Mouse (Mus musculus) hindbrain, embryonic 13.5 days (tissue): ENCODE data around the gene Espnl. TPM values are rescaled to one million over a fixed set of nuclear protein-coding genes. Genes with fewer than 3 reads are reported as not detected.

Experiments
- polyA plus RNA-seq: library from polyadenylated mRNA; unstranded; fragments of >200 nt; fragmentation: Nextera tagmentation; extraction: Ambion mirVana; gene quantifications from 2 replicates; pipeline ENCODE4 v1.2.1, GENCODE M21; 2015

Gene Espnl
- polyA plus RNA-seq, 1 experiment from 2014 or later = 0.26 TPM

Other genes with a start within 250 kb of the Espnl start
- 0.16 and 0.23 TPM in 2 replicates for gene Rbm44, start 177.0 kb upstream of the Espnl start, polyA plus RNA-seq
- 3.2 and 3.3 TPM in 2 replicates for gene Ramp1, start 142.3 kb upstream of the Espnl start, polyA plus RNA-seq
- 67.7 and 68.2 TPM in 2 replicates for gene Ube2f, start 71.8 kb upstream of the Espnl start, polyA plus RNA-seq
- gene Scly, start 23.7 kb upstream of the Espnl start, polyA plus RNA-seq = 11.6 and 12.2 TPM in 2 replicates
- gene Klhl30, start 28.9 kb downstream of the Espnl start, polyA plus RNA-seq = 0.16 and 0.21 TPM in 2 replicates
- gene Erfe, start 44.4 kb downstream of the Espnl start, polyA plus RNA-seq = 0.22 and 0.45 TPM in 2 replicates
- gene Ilkap, start 76.7 kb downstream of the Espnl start, polyA plus RNA-seq = 144 and 147 TPM in 2 replicates
- 207 and 235 TPM in 2 replicates for gene Hes6, start 92.0 kb downstream of the Espnl start, polyA plus RNA-seq
- 4.3 and 4.6 TPM in 2 replicates for gene Per2, start 137.2 kb downstream of the Espnl start, polyA plus RNA-seq
- gene Traf3ip1, start 172.6 kb downstream of the Espnl start, polyA plus RNA-seq = 9.4 and 10.6 TPM in 2 replicates
- gene Asb1, start 218.5 kb downstream of the Espnl start, polyA plus RNA-seq = 10.1 and 10.9 TPM in 2 replicates